Mouse (Mus musculus): ENCODE measurements around the gene Gm17455. TPM values are rescaled to one million over a fixed set of nuclear protein-coding genes. Genes with fewer than 3 reads are reported as not detected.

Gene Gm17455
- total RNA-seq, 1 experiment, result 0.31 TPM

GRCm38 (mm10) chr10:60443078-60443477 is 43.6 kb downstream of the Gm17455 start:
- Histone ChIP-seq H3K4me3 (ENCODE audit: insufficient read depth in 1 of 2, low read depth in 1 of 2, low read length in 2 of 2, poor library complexity in 1 of 2, severe bottlenecking in 1 of 2) (no peak overlapping the region), H3K36me3 (ENCODE audit: control insufficient read depth, insufficient read depth, low read length, poor library complexity, severe bottlenecking) (no peaks in the 10 kb centered on the region; the same call in 1 of the 2 replicates), H3K4me1 (ENCODE audit: control insufficient read depth in 2 of 2, insufficient read depth in 2 of 2, low read length in 2 of 2, poor library complexity in 1 of 2) (no peaks in the 10 kb centered on the region), H3K27ac (ENCODE audit: insufficient read depth, low read depth, low read length, poor library complexity, severe bottlenecking) (no peak overlapping the region), H3K9ac (ENCODE audit: insufficient read depth, low read depth, low read length, poor library complexity, severe bottlenecking) (no peak overlapping the region), H3K9me3 (ENCODE audit: control insufficient read depth, insufficient read depth, low read depth, low read length) (no peaks in the 10 kb centered on the region)
- no peak for DNase-seq (ENCODE audit: low read depth, low spot score)
- no peak for TF ChIP-seq MAFK (IDR thresholded peaks at IDR 0.05; ENCODE audit: insufficient read depth, low read depth, low read length)
- TF ChIP-seq ZNF384 (IDR thresholded peaks at IDR 0.05; ENCODE audit: low read depth, low read length), result no peak
- no peak for TF ChIP-seq CHD2 (IDR thresholded peaks at IDR 0.05; ENCODE audit: low read depth, low read length)
- no peak for TF ChIP-seq ZC3H11A (IDR thresholded peaks at IDR 0.05; ENCODE audit: borderline replicate concordance, low read depth, low read length)
- TF ChIP-seq HCFC1 (IDR thresholded peaks at IDR 0.05; ENCODE audit: borderline replicate concordance, insufficient read depth, low read length), result no peak
- in situ Hi-C loops (cut with MboI; ENCODE audit: low sequenced_read_pairs in 2 of 2, unreplicated experiment in 2 of 2), result no loop called here

GRCm38 (mm10) chr10:60445031-60445593 is 45.6 kb downstream of the Gm17455 start:
- Histone ChIP-seq H3K4me1 (ENCODE audit: control insufficient read depth in 2 of 2, insufficient read depth in 2 of 2, low read length in 2 of 2, poor library complexity in 1 of 2) (no peaks in the 10 kb centered on the region), H3K9ac (ENCODE audit: insufficient read depth, low read depth, low read length, poor library complexity, severe bottlenecking) (no peak overlapping the region), H3K9me3 (ENCODE audit: control insufficient read depth, insufficient read depth, low read depth, low read length) (no peaks in the 10 kb centered on the region), H3K27ac (ENCODE audit: insufficient read depth, low read depth, low read length, poor library complexity, severe bottlenecking) (no peak overlapping the region), H3K36me3 (ENCODE audit: control insufficient read depth, insufficient read depth, low read length, poor library complexity, severe bottlenecking) (no peaks in the 10 kb centered on the region; the same call in 1 of the 2 replicates), H3K4me3 (ENCODE audit: insufficient read depth in 1 of 2, low read depth in 1 of 2, low read length in 2 of 2, poor library complexity in 1 of 2, severe bottlenecking in 1 of 2) (no peak overlapping the region)
- in situ Hi-C loops (cut with MboI; ENCODE audit: low sequenced_read_pairs in 2 of 2, unreplicated experiment in 2 of 2), result no loop called here
- no peak for TF ChIP-seq HCFC1 (IDR thresholded peaks at IDR 0.05; ENCODE audit: borderline replicate concordance, insufficient read depth, low read length)
- TF ChIP-seq ZC3H11A (IDR thresholded peaks at IDR 0.05; ENCODE audit: borderline replicate concordance, low read depth, low read length), result no peak
- no peak for TF ChIP-seq MAFK (IDR thresholded peaks at IDR 0.05; ENCODE audit: insufficient read depth, low read depth, low read length)
- no peak for TF ChIP-seq ZNF384 (IDR thresholded peaks at IDR 0.05; ENCODE audit: low read depth, low read length)
- no peak for TF ChIP-seq CHD2 (IDR thresholded peaks at IDR 0.05; ENCODE audit: low read depth, low read length)
- DNase-seq (ENCODE audit: low read depth, low spot score), result no peak

GRCm38 (mm10) chr10:60447186-60447585 is 47.7 kb downstream of the Gm17455 start:
- Histone ChIP-seq H3K9ac (ENCODE audit: insufficient read depth, low read depth, low read length, poor library complexity, severe bottlenecking) (no peak overlapping the region), H3K36me3 (ENCODE audit: control insufficient read depth, insufficient read depth, low read length, poor library complexity, severe bottlenecking) (no peaks in the 10 kb centered on the region; the same call in 1 of the 2 replicates), H3K4me1 (ENCODE audit: control insufficient read depth in 2 of 2, insufficient read depth in 2 of 2, low read length in 2 of 2, poor library complexity in 1 of 2) (no peaks in the 10 kb centered on the region), H3K27ac (ENCODE audit: insufficient read depth, low read depth, low read length, poor library complexity, severe bottlenecking) (no peak overlapping the region), H3K4me3 (ENCODE audit: insufficient read depth in 1 of 2, low read depth in 1 of 2, low read length in 2 of 2, poor library complexity in 1 of 2, severe bottlenecking in 1 of 2) (no peak overlapping the region), H3K9me3 (ENCODE audit: control insufficient read depth, insufficient read depth, low read depth, low read length) (no peaks in the 10 kb centered on the region)
- in situ Hi-C loops (cut with MboI; ENCODE audit: low sequenced_read_pairs in 2 of 2, unreplicated experiment in 2 of 2), result no loop called here
- no peak for DNase-seq (ENCODE audit: low read depth, low spot score)
- no peak for TF ChIP-seq ZC3H11A (IDR thresholded peaks at IDR 0.05; ENCODE audit: borderline replicate concordance, low read depth, low read length)
- no peak for TF ChIP-seq ZNF384 (IDR thresholded peaks at IDR 0.05; ENCODE audit: low read depth, low read length)
- no peak for TF ChIP-seq MAFK (IDR thresholded peaks at IDR 0.05; ENCODE audit: insufficient read depth, low read depth, low read length)
- no peak for TF ChIP-seq CHD2 (IDR thresholded peaks at IDR 0.05; ENCODE audit: low read depth, low read length)
- no peak for TF ChIP-seq HCFC1 (IDR thresholded peaks at IDR 0.05; ENCODE audit: borderline replicate concordance, insufficient read depth, low read length)

Other genes starting within 250 kb of the Gm17455 start
- gene Chst3, start 180.5 kb upstream of the Gm17455 start, total RNA-seq (2012; rRNA removed), result 1.8 and 2.7 TPM in 2 replicates
- gene Psap, start 122.1 kb upstream of the Gm17455 start, total RNA-seq (2012; rRNA removed), result 365 and 441 TPM in 2 replicates
- 5.5 and 5.7 TPM in 2 replicates for gene Vsir, start 52.9 kb upstream of the Gm17455 start, total RNA-seq (2012; rRNA removed)